Mouse (Mus musculus): ENCODE data around the gene Gm17268.

- TF ChIP-seq POLR2A (IDR thresholded peaks at IDR 0.05; ENCODE audit: low read depth, low read length) (no peak), CTCF (conservative IDR thresholded peaks at IDR 0.05; ENCODE audit: insufficient read depth, insufficient read length, low read depth, low read length) (no peak)
Measured at GRCm38 (mm10) chr11:81998646-81999045, 39.7 kb downstream of the Gm17268 start.
